Mouse (Mus musculus): ENCODE results near the gene Pcsk6.

- no peak for TF ChIP-seq POLR2A (IDR thresholded peaks at IDR 0.05; ENCODE audit: borderline replicate concordance, low read depth, low read length)
- TF ChIP-seq CTCF (IDR thresholded peaks at IDR 0.05; ENCODE audit: low read depth, low read length), result no peak
Observed at GRCm38 (mm10) chr7:65977286-65977685, 115.8 kb downstream of the Pcsk6 start.

Measured in bone marrow macrophage, adult 2 months (primary cell).